Mouse (Mus musculus): ENCODE measurements around the gene Pglyrp2. TPM values are rescaled to one million over a fixed set of nuclear protein-coding genes. Genes with fewer than 3 reads are reported as not detected.

Gene Pglyrp2
- polyA plus RNA-seq, 1 experiment from 2014 or later: not detected

DNA sequence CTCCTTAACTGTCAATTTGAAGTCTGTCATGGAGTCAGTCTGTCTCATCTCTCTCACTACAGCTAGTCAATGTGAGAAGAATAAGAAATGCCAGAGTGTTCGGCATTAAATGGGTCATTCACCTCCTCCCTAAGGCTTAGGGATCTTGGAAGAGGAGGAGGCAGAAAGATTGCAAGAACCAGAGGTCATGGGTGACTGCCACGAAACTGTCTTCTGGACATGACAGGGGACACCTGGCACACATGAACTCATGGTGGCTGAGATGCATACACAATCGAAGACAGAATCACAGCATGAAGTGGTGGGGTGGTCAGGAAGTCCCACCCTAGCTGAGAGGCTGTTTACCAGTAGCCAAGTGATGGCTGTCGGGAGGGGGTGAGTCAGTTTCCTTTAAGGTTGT lies 10.4 kb upstream of the Pglyrp2 start:
- Histone ChIP-seq H3K4me1 (no peaks in the 10 kb centered on the region), H3K27ac (no peak overlapping the region), H3K9me3 (replicated peaks) (no peaks in the 10 kb centered on the region), H3K27me3 (ENCODE audit: low read depth, poor library complexity, severe bottlenecking) (no peaks in the 10 kb centered on the region), H3K36me3 (no peaks in the 10 kb centered on the region), H3K4me3 (no peak overlapping the region)
- DNase-seq (ENCODE audit: low spot score): no peak
- WGBS: 74% methylated on average over 4 of the region's 4 CpGs

DNA sequence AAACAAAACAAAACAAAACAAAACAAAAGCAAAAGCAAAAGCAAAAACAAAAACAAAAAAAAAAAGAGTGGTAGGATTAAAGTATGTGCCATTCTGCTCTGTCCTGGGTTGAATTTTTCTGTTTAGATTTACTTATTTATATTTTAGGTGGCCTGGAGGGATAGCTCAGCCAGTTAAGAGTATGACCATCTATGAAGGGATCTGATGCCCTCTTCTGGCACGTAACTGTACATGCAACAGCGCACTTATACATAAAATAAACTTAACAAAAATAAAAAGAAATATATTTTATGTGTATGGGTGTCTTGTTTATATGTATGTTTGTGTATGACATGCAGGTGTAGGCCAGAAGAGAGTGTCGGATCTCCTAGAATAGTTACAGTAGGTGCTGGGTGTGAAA lies 8.0 kb upstream of the Pglyrp2 start:
- no peak for DNase-seq (ENCODE audit: low spot score)
- Histone ChIP-seq H3K4me3 (no peak overlapping the region), H3K9me3 (replicated peaks) (no peaks in the 10 kb centered on the region), H3K27me3 (ENCODE audit: low read depth, poor library complexity, severe bottlenecking) (no peaks in the 10 kb centered on the region), H3K4me1 (no peaks in the 10 kb centered on the region), H3K36me3 (no peaks in the 10 kb centered on the region), H3K27ac (no peak overlapping the region)
- 60% methylated on average over 3 of the region's 3 CpGs for WGBS

- no peak for DNase-seq (ENCODE audit: low spot score)
- H3K36me3 ChIP-seq: no peaks in the 10 kb centered on the region
Measured at GRCm38 (mm10) chr17:32426610-32427009, 2.6 kb upstream of the Pglyrp2 start.

GRCm38 (mm10) chr17:32420781-32421180 lies 3.2 kb downstream of the Pglyrp2 start:
- no peak overlapping the region for H3K27ac ChIP-seq
- WGBS: 88% methylated on average over 8 of the region's 8 CpGs
- no peak for DNase-seq (ENCODE audit: low spot score)

More at GRCm38 (mm10) chr17:32426610-32427009, 2.6 kb upstream of the Pglyrp2 start:
- no peaks in the 10 kb centered on the region for H3K27me3 ChIP-seq (ENCODE audit: low read depth, poor library complexity, severe bottlenecking)
- H3K4me1 ChIP-seq: no peaks in the 10 kb centered on the region
- no peak overlapping the region for H3K27ac ChIP-seq
- no peaks in the 10 kb centered on the region for H3K9me3 ChIP-seq (replicated peaks)
- no peak overlapping the region for H3K4me3 ChIP-seq

GRCm38 (mm10) chr17:32419989-32420388 lies 4.0 kb downstream of the Pglyrp2 start:
- 82% methylated on average over 2 of the region's 2 CpGs for WGBS
- H3K27me3 ChIP-seq (ENCODE audit: low read depth, poor library complexity, severe bottlenecking): peaks cover 40% of the 10 kb centered on the region
- no peak overlapping the region for H3K4me3 ChIP-seq
- H3K27ac ChIP-seq: no peak overlapping the region
- no peaks in the 10 kb centered on the region for H3K9me3 ChIP-seq (replicated peaks)
- no peaks in the 10 kb centered on the region for H3K4me1 ChIP-seq
- no peaks in the 10 kb centered on the region for H3K36me3 ChIP-seq
- no peak for DNase-seq (ENCODE audit: low spot score)

More at GRCm38 (mm10) chr17:32420781-32421180, 3.2 kb downstream of the Pglyrp2 start:
- H3K4me1 ChIP-seq: no peaks in the 10 kb centered on the region
- peaks cover 32% of the 10 kb centered on the region for H3K27me3 ChIP-seq (ENCODE audit: low read depth, poor library complexity, severe bottlenecking)
- H3K9me3 ChIP-seq (replicated peaks): no peaks in the 10 kb centered on the region
- H3K4me3 ChIP-seq: no peak overlapping the region
- no peaks in the 10 kb centered on the region for H3K36me3 ChIP-seq

DNA sequence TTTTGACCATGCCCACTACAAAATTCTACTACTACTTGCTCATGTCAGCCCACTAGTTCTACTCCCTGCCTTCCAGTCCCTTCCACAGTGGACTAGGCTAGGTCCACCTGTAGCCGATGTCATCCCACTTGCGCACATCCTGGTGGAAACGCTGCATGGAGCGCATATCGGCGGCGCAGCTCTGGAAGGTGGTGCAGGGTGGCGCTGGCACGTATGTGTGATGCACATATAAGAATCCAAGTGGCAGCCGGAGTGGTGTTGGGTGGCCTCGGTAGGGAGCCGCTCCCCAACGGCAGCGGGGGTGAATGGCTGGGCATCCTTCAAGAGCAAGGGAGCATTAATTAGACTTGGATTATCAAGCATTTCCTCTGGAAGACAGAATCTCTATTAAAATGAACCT lies 7.2 kb downstream of the Pglyrp2 start:
- DNase-seq (ENCODE audit: low spot score): no peak
- Histone ChIP-seq H3K4me3 (no peak overlapping the region), H3K9me3 (replicated peaks) (no peaks in the 10 kb centered on the region), H3K36me3 (no peaks in the 10 kb centered on the region), H3K27ac (no peak overlapping the region), H3K27me3 (ENCODE audit: low read depth, poor library complexity, severe bottlenecking) (peaks cover 50% of the 10 kb centered on the region), H3K4me1 (no peaks in the 10 kb centered on the region)
- 92% methylated on average over 14 of the region's 14 CpGs for WGBS

DNA sequence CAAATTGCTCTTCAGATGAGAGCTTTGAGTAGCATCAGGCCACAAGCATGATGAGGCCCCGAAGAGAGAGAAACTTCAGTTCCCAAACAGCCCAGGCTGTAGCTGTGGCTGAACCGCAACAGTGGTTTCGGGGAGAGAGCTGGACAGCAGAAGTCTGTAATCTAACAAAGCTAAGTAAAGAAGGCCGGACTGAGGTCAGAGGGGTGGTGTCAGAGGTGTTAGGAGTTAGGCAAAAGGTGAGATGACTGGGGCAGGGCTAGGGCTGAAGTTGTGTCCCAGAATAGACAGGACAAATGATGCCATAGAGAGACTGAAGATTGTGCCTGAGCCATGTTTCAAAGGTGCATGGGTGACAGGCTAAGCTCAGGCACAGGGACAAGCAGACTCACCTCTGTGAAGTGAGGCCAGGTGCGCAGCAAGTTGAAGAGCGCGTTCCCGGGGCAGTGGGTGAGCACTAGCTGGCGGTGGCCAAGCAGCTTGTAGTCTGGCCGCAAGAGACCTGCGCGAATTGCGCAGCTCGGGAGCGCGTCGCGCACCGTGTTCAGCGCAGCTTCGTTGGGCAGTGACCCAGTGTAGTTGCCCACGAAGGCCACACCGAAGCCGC lies 8.4 kb downstream of the Pglyrp2 start:
- Histone ChIP-seq H3K27me3 (ENCODE audit: low read depth, poor library complexity, severe bottlenecking) (peaks cover 50% of the 10 kb centered on the region), H3K4me3 (peak overlapping the region; percentile 21; the same call in 1 of the 2 replicates), H3K27ac (no peak overlapping the region), H3K9me3 (replicated peaks) (no peaks in the 10 kb centered on the region), H3K4me1 (no peaks in the 10 kb centered on the region), H3K36me3 (no peaks in the 10 kb centered on the region)
- no peak for DNase-seq (ENCODE audit: low spot score)
- 37% methylated on average over 24 of the region's 24 CpGs for WGBS

- no peaks in the 10 kb centered on the region for H3K4me1 ChIP-seq
- H3K36me3 ChIP-seq: no peaks in the 10 kb centered on the region
- no peak overlapping the region for H3K4me3 ChIP-seq
- peaks cover 29% of the 10 kb centered on the region for H3K27me3 ChIP-seq (ENCODE audit: low read depth, poor library complexity, severe bottlenecking)
- no peak overlapping the region for H3K27ac ChIP-seq
- no peaks in the 10 kb centered on the region for H3K9me3 ChIP-seq (replicated peaks)
- no peak for DNase-seq (ENCODE audit: low spot score)
- 92% methylated on average over 6 of the region's 6 CpGs for WGBS
Measured at GRCm38 (mm10) chr17:32411898-32412297, 12.1 kb downstream of the Pglyrp2 start.

DNA sequence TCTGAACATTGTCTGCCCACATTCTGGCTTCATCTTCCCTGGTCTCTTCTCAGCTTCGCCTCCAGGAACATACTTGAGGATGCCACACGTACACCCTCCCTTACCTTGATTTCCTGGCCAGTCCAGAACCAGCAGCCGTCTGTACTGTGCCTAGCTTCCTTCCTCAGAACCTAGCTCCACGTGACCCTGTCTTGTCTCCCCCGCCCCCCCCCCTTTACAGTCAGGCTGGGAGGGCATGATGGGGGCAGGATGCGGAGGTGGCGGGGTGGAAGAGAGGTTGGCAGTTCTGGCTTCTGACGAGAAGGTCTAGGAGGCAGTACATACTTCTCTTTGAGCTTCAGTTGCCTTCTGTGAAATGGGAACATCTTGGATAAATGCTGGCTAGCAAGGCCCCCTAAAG lies 20.6 kb downstream of the Pglyrp2 start, which contains the start of gene Rasal3:
Gene Rasal3 (minus strand): TSS at position 167 of the 400 bp plus-strand sequence.
- no peaks in the 10 kb centered on the region for H3K9me3 ChIP-seq (replicated peaks)
- 69% methylated on average over 8 of the region's 8 CpGs for WGBS
- DNase-seq (ENCODE audit: low spot score): no peak
- H3K4me3 ChIP-seq: no peak within 1 kb of the TSS
- H3K36me3 ChIP-seq: no peaks in the 10 kb centered on the region
- no peaks in the 10 kb centered on the region for H3K4me1 ChIP-seq
- no peak within 1 kb of the TSS; the same call in 1 of the 2 replicates for H3K27ac ChIP-seq
- H3K27me3 ChIP-seq (ENCODE audit: low read depth, poor library complexity, severe bottlenecking): peaks cover 24% of the 10 kb centered on the region

- 77% methylated on average over 11 of the region's 11 CpGs for WGBS
- no peak overlapping the region for H3K4me3 ChIP-seq
- no peaks in the 10 kb centered on the region for H3K9me3 ChIP-seq (replicated peaks)
- no peak for DNase-seq (ENCODE audit: low spot score)
- no peaks in the 10 kb centered on the region for H3K4me1 ChIP-seq
- peaks cover 30% of the 10 kb centered on the region for H3K27me3 ChIP-seq (ENCODE audit: low read depth, poor library complexity, severe bottlenecking)
- H3K27ac ChIP-seq: no peak overlapping the region; the same call in 1 of the 2 replicates
- no peaks in the 10 kb centered on the region for H3K36me3 ChIP-seq
Measured at GRCm38 (mm10) chr17:32402779-32403157, 21.2 kb downstream of the Pglyrp2 start.

- H3K9me3 ChIP-seq (replicated peaks): no peaks in the 10 kb centered on the region
- H3K4me3 ChIP-seq: no peak overlapping the region
- WGBS: 88% methylated on average over 9 of the region's 9 CpGs
- H3K36me3 ChIP-seq: no peaks in the 10 kb centered on the region
- H3K27ac ChIP-seq: no peak overlapping the region
- peaks cover 36% of the 10 kb centered on the region for H3K27me3 ChIP-seq (ENCODE audit: low read depth, poor library complexity, severe bottlenecking)
- H3K4me1 ChIP-seq: no peaks in the 10 kb centered on the region
- no peak for DNase-seq (ENCODE audit: low spot score)
Measured at GRCm38 (mm10) chr17:32402011-32402778, 21.8 kb downstream of the Pglyrp2 start.

- WGBS: 6% methylated on average over 37 of the region's 37 CpGs
- H3K4me3 ChIP-seq: peak overlapping the region; percentile 39
- H3K27me3 ChIP-seq (ENCODE audit: low read depth, poor library complexity, severe bottlenecking): peaks cover 95% of the 10 kb centered on the region
- no peaks in the 10 kb centered on the region for H3K9me3 ChIP-seq (replicated peaks)
- peak; percentile 35 for DNase-seq (ENCODE audit: low spot score)
- H3K27ac ChIP-seq: no peak overlapping the region
- H3K4me1 ChIP-seq: peaks cover 14% of the 10 kb centered on the region
- no peaks in the 10 kb centered on the region for H3K36me3 ChIP-seq
Measured at GRCm38 (mm10) chr17:32396266-32396665, 27.7 kb downstream of the Pglyrp2 start.

DNA sequence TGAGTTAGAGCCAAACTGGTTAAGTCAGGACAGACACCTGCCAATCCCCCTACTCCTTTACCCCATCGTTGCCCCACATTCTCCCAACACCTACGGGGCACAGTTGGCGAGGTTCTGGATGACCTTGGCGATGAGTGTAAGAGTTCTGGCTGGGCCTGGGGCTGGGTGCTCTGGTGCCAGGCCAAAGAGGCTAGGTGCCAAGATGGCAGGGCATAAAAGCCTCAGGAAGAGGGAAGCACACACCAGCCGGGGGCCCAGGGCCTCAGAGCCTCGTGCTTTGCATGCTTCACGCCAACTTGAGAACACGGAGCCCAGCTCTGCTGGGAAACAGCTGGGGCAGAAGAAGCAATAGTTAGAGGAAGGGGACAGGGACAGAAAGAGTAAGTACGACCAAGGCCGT lies 30.0 kb downstream of the Pglyrp2 start:
- Histone ChIP-seq H3K4me1 (peaks cover 20% of the 10 kb centered on the region), H3K27me3 (ENCODE audit: low read depth, poor library complexity, severe bottlenecking) (peaks cover 90% of the 10 kb centered on the region), H3K36me3 (no peaks in the 10 kb centered on the region), H3K27ac (no peak overlapping the region), H3K4me3 (no peak overlapping the region), H3K9me3 (replicated peaks) (no peaks in the 10 kb centered on the region)
- DNase-seq (ENCODE audit: low spot score): no peak
- WGBS: 91% methylated on average over 10 of the region's 10 CpGs

Data from limb, embryonic 10.5 days (tissue).